Mouse (Mus musculus) liver, embryonic 14.5 days (tissue): ENCODE results near the gene Rab29. TPM values are rescaled to one million over a fixed set of nuclear protein-coding genes. Genes with fewer than 3 reads are reported as not detected.
A peak's percentile ranks its signal among the peaks of the same experiment; 100 is the strongest.

Source experiments
- ATAC-seq: fragments of 200-750 bp; cut with Nextera tagmentation; 2 replicates; pipeline ENCODE4 v1.8.0; 2017; ENCODE audit warnings: moderate number of reproducible peaks, mild to moderate bottlenecking, moderate library complexity; ENCODE audit not compliant: insufficient read depth
- DNase-seq, 3 experiments: peaks; one replicate each; pipeline ENCODE4 v3.0.0-alpha.2; 2012 to 2013; ENCODE audit warnings: low read depth in 3 of 3, low spot score in 3 of 3
- H3K27ac ChIP-seq: fragments of 300-500 bp; sonication (generic); 2 replicates; pipeline ENCODE4 v1.5.1; 2014; ENCODE audit warnings: moderate library complexity, mild to moderate bottlenecking, control low read depth, inconsistent platforms
- H3K27me3 ChIP-seq: fragments of 300-500 bp; sonication (generic); 2 replicates; pipeline ENCODE4 v1.6.1; 2014; ENCODE audit warnings: mild to moderate bottlenecking, low read length, moderate library complexity; ENCODE audit not compliant: control insufficient read depth, insufficient read depth
- H3K36me3 ChIP-seq: fragments of 300-500 bp; sonication (generic); replicated peaks from 2 replicates; pipeline ENCODE4 v1.6.1; 2014; ENCODE audit warnings: low read depth; ENCODE audit not compliant: control insufficient read depth, insufficient read depth
- H3K4me1 ChIP-seq, 2 experiments: fragments of 200-500 bp in 1 of 2; fragments of 300-500 bp in 1 of 2; sonication (generic) in 1 of 2; replicated peaks; 2 replicates each; pipeline ENCODE4 v1.6.1; 2012 to 2014; ENCODE audit warnings: antibody characterized with exemption in 1 of 2, inconsistent platforms in 1 of 2, low read length in 1 of 2; ENCODE audit not compliant: control insufficient read depth in 2 of 2, insufficient read depth in 2 of 2
- H3K4me2 ChIP-seq: fragments of 300-500 bp; sonication (generic); 2 replicates; pipeline ENCODE4 v1.6.1; 2014; ENCODE audit warnings: low read depth, mild to moderate bottlenecking, control low read depth, moderate library complexity
- H3K4me3 ChIP-seq, 2 experiments: fragments of 200-500 bp in 1 of 2; fragments of 300-500 bp in 1 of 2; sonication (generic) in 1 of 2; 2 replicates each; pipeline ENCODE4 v1.5.1; 2012 to 2014; ENCODE audit warnings: low read depth in 2 of 2, low read length in 2 of 2, mild to moderate bottlenecking in 2 of 2, control low read depth in 1 of 2, inconsistent platforms in 1 of 2, moderate library complexity in 1 of 2; ENCODE audit not compliant: insufficient read depth in 1 of 2
- H3K9ac ChIP-seq: fragments of 300-500 bp; sonication (generic); replicated peaks from 2 replicates; pipeline ENCODE4 v1.6.1; 2014; ENCODE audit warnings: mild to moderate bottlenecking, control low read depth, moderate library complexity
- H3K9me3 ChIP-seq: fragments of 300-500 bp; sonication (generic); 2 replicates; pipeline ENCODE4 v1.6.1; 2016; ENCODE audit warnings: low read length, mixed read lengths; ENCODE audit not compliant: control insufficient read depth
- CTCF ChIP-seq: IDR thresholded peaks from 2 replicates; pipeline ENCODE4 v1.5.1; 2016; ENCODE audit warnings: antibody characterized with exemption, low read depth, control low read depth
- EP300 ChIP-seq: IDR thresholded peaks from 2 replicates; pipeline ENCODE4 v1.6.1; 2016; ENCODE audit warnings: antibody characterized with exemption, low read depth
- WGBS: fragments of 180-500 bp; shearing (Covaris S2); extraction: QIAGEN DNeasy Blood & Tissue Kit; methylation state at CpG from one replicate; pipeline ENCODE4 v1.1.7; 2014; ENCODE audit not compliant: insufficient replicate concordance; 5-methylcytosine and 5-hydroxymethylcytosine counted together
- polyA plus RNA-seq, 2 experiments: library from polyadenylated mRNA; depleted of rRNA in 1 of 2; stranded (reverse) in 1 of 2; unstranded in 1 of 2; fragments of >200 nt; fragmentation: Nextera tagmentation in 1 of 2; extraction: Ambion mirVana in 1 of 2; gene quantifications; 2 replicates each; pipeline versions ENCODE4 v1.2.1 to v1.2.3; 2012 to 2014

Rab29 gene
- polyA plus RNA-seq, 2 experiments: 7.3 to 10.7 TPM

DNA sequence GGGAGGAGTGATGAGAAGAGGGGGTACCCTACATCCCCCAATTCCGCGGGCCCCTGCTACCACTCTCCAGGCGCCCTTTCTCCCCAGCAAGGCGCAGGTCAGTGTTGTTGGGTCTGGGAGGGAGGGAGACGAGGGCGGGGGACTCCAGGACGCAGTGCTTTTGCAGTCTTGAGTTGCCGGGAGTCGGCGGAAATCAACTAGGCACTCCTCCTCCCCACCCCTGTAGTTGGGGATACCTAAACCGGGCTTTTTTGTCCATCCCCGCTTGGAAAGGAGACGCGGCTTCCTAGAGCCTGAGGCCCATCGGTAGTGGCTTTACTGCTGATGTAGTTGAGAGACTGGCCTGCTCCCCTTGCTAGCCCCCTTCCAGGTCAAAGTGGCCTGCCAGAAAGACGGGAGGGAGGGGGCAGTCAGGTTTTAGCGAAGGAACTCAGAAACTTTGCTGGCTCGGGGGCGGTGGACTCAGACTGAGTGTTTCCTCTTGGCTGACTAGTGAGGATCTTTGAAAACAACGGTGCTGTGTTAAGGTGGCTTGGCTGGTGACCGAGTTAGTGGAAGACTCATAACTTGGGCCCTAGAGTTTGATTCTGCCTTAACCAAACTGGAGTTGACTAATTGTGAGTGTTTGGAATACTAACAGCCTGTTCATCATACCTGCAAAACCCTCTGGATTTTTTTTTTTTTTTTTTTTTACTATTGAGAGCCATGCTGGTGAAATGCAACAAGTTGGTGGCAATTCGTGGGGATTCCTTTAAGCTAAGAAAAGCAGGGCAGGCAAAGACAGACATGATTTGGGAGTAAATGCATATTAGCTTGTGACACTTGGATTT lies 38.5 kb upstream of the Rab29 start:
- ATAC-seq (peak; percentile 63), DNase-seq (peak in 1 of 3 experiments; percentile 16)
- no peak for TF ChIP-seq EP300
- TF ChIP-seq CTCF: no peak
- Histone ChIP-seq H3K9me3 (no peaks in the 10 kb centered on the region), H3K36me3 (no peaks in the 10 kb centered on the region), H3K27me3 (no peaks in the 10 kb centered on the region), H3K4me1 (peaks cover 0 to 10% of the 10 kb centered on the region in 2 experiments), H3K9ac (peak overlapping the region; percentile 67), H3K4me2 (peak overlapping the region; percentile 97), H3K4me3 (peak overlapping the region; percentile 72 to 80), H3K27ac (no peak overlapping the region)
- WGBS: 3% methylated on average over 21 of the region's 22 CpGs

DNA sequence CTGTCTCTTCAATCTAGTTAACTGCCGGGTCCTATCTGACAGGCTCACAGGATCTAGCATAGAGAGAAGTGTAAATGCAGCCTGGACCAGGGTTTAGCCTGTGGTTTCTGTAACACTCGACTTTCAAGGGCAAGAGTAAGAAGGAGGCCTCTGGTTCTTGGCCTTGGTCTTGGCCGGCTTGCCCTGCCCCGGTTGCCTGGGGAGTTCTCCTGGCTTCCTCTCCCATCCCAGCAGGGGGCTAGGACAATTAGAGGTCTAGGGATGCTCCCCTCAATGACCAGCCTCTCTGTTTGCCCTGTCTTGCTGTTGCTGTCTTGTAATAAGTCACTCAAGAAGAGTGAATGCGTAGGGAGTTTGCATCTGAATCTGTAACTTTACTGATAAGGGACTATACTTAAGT lies 37.7 kb upstream of the Rab29 start:
- no peak overlapping the region; a peak in 1 of 4 replicates for H3K4me3 ChIP-seq
- H3K27ac ChIP-seq: no peak overlapping the region
- no peaks in the 10 kb centered on the region for H3K36me3 ChIP-seq
- WGBS: 43% methylated on average over 5 of the region's 5 CpGs
- ATAC-seq (no peak), DNase-seq (no peak)
- H3K27me3 ChIP-seq: no peaks in the 10 kb centered on the region
- H3K9me3 ChIP-seq: no peaks in the 10 kb centered on the region
- no peak for TF ChIP-seq EP300
- no peak for TF ChIP-seq CTCF
- H3K4me1 ChIP-seq: peaks cover 0 to 10% of the 10 kb centered on the region in 2 experiments
- no peak overlapping the region for H3K9ac ChIP-seq
- H3K4me2 ChIP-seq: peak overlapping the region; percentile 97; the same call in 1 of the 2 replicates

DNA sequence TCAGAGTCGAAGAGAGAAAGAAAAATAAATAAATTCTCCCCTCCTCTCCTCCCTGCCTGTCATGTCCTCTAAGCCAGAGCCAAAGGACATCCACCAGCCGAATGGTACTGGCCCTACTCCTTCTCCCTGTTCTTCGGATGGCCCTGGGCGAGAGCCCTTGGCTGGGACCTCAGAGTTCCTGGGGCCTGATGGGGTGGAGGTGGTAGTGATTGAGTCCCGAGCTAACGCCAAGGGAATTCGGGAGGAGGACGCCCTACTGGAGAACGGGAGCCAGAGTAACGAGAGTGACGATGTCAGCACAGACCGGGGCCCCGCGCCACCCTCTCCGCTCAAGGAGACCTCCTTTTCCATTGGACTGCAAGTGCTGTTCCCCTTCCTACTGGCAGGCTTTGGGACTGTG lies 36.5 kb upstream of the Rab29 start:
- Histone ChIP-seq H3K9ac (no peak overlapping the region), H3K27ac (no peak overlapping the region), H3K27me3 (no peaks in the 10 kb centered on the region), H3K4me1 (peaks cover 0 to 10% of the 10 kb centered on the region in 2 experiments), H3K36me3 (no peaks in the 10 kb centered on the region), H3K9me3 (no peaks in the 10 kb centered on the region), H3K4me3 (no peak overlapping the region), H3K4me2 (no peak overlapping the region)
- WGBS: 77% methylated on average over 15 of the region's 15 CpGs
- no peak for DNase-seq
- no peak for ATAC-seq
- TF ChIP-seq CTCF (no peak), EP300 (no peak)

DNA sequence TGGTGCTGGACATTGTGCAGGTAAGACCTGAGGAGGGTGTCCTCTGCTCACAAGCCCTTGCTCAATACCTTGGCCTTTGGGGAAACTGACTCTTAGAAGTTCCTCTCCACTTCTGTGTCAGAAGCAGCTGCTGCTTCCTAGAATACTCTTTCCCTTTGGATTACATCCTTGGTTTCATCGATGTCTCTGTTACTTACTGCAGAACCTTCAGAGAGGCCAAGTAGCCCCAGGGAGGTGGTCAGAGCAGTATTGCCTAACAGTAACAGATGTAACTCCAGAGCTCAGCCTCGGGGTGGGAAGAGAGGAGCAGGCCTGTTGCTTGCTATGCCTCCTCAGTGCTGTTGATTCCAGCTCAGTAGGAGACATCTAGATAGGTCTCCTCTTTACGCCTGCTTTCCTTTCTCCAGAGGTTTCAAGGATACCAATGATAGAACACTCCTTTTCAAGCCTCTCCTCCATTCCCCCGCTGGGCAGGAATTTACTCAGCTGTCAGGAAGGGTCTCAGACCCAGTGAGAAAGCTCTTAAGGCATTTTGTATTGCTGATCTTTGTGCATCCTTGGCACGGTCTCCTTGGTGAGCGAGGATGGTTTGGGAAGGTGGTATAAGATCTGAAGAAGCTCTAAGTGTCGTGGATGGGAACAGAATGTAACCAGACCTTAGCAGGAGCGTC lies 35.9 kb upstream of the Rab29 start:
- DNase-seq: no peak
- WGBS: 71% methylated on average over 8 of the region's 8 CpGs
- H3K36me3 ChIP-seq: no peaks in the 10 kb centered on the region
- no peak overlapping the region for H3K4me2 ChIP-seq
- H3K9me3 ChIP-seq: no peaks in the 10 kb centered on the region
- H3K4me1 ChIP-seq: peaks cover 0 to 10% of the 10 kb centered on the region in 2 experiments
- TF ChIP-seq EP300 (no peak), CTCF (no peak)
- H3K27ac ChIP-seq: no peak overlapping the region
- no peak for ATAC-seq
- H3K27me3 ChIP-seq: no peaks in the 10 kb centered on the region
- no peak overlapping the region for H3K9ac ChIP-seq
- no peak overlapping the region for H3K4me3 ChIP-seq

DNA sequence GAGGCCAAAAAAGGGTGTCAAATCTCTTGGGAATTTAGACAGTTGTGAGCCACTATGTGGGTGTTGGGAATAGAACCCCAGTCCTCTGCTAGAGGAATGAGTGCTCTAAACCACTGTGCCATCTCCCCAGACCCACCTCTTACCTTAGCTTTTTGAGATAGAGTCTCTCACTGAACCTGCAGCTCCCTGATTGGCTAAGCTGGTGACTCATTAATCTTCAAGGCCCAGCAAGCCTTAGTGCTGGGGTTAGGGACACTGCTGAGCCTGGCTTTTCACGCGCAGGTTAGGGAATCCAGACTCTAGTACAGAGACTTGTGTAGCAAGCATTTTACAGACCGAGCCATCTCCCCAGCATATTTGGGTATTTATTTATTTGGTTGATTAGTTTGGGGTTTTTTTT lies 30.0 kb upstream of the Rab29 start:
- no peaks in the 10 kb centered on the region for H3K27me3 ChIP-seq
- no peaks in the 10 kb centered on the region for H3K36me3 ChIP-seq
- TF ChIP-seq CTCF (no peak), EP300 (no peak)
- ATAC-seq: no peak
- H3K9ac ChIP-seq: no peak overlapping the region
- no peak for DNase-seq
- H3K4me2 ChIP-seq: no peak overlapping the region
- WGBS: 73% methylated on average over 3 of the region's 3 CpGs
- H3K4me1 ChIP-seq: no peaks in the 10 kb centered on the region
- H3K27ac ChIP-seq: no peak overlapping the region
- no peak overlapping the region for H3K4me3 ChIP-seq
- no peaks in the 10 kb centered on the region for H3K9me3 ChIP-seq
